8 mouse cellular contexts compared by ENCODE assay signal in genomic region chr19:55060964-55061363, GRCm38 (mm10).
DNase-seq lines count a peak whose midpoint lies in the region; ATAC-seq lines count a peak whose summit lies in the region.

No protein-coding gene starts in this region.

- H3K4me1 ChIP-seq in forebrain, embryonic 11.5 days (replicated peaks; ENCODE audit: control insufficient read depth, insufficient read depth, low read length): no peaks in the 10 kb centered on the region; the same call in 1 of the 2 replicates
- H3K4me1 ChIP-seq in liver, embryonic 16.5 days (ENCODE audit: control insufficient read depth, low read depth, low read length): no peaks in the 10 kb centered on the region; the same call in 1 of the 2 replicates
- peaks cover 12% of the 10 kb centered on the region for H3K4me1 ChIP-seq in neural tube, embryonic 13.5 days (replicated peaks)

- ATAC-seq in forebrain, embryonic 11.5 days (replicated peaks; ENCODE audit: low FRiP score): peak; percentile 70
- ATAC-seq in liver, embryonic 16.5 days (ENCODE audit: low read depth): peak; percentile 9; the same call in 1 of the 2 replicates
- ATAC-seq in neural tube, embryonic 13.5 days (ENCODE audit: low read depth): peak; percentile 69

- H3K4me2 ChIP-seq in forebrain, embryonic 11.5 days (ENCODE audit: low read depth, low read length, severe bottlenecking): peak overlapping the region; percentile 47; the same call in 1 of the 2 replicates
- 0 out of 2 replicates have a peak overlapping the region, but pooled peaks have one; percentile 53 for H3K4me2 ChIP-seq in liver, embryonic 16.5 days (ENCODE audit: low read depth, low read length)
- H3K4me2 ChIP-seq in neural tube, embryonic 13.5 days: peak overlapping the region; percentile 59

- no peak overlapping the region for H3K27ac ChIP-seq in forebrain, embryonic 11.5 days (ENCODE audit: low read depth, low read length)
- H3K27ac ChIP-seq in liver, embryonic 16.5 days (ENCODE audit: low read length): no peak overlapping the region
- no peak overlapping the region for H3K27ac ChIP-seq in neural tube, embryonic 13.5 days (replicated peaks)

- H3K9ac ChIP-seq in forebrain, embryonic 11.5 days (ENCODE audit: low read length): no peak overlapping the region
- no peak overlapping the region for H3K9ac ChIP-seq in liver, embryonic 16.5 days (ENCODE audit: low read depth, low read length)
- H3K9ac ChIP-seq in neural tube, embryonic 13.5 days: peak overlapping the region; percentile 41

- intact Hi-C loops in heart, postnatal 36 days (cut with DNase I): loop anchor here (2.0 kb wide), 1 partner anchor 1014 kb away; no protein-coding TSS in a partner anchor

- H3K27me3 ChIP-seq in forebrain, embryonic 11.5 days (ENCODE audit: control insufficient read depth, insufficient read depth, low read length): no peaks in the 10 kb centered on the region
- H3K27me3 ChIP-seq in liver, embryonic 16.5 days (ENCODE audit: control insufficient read depth, insufficient read depth, low read depth, low read length): no peaks in the 10 kb centered on the region
- no peaks in the 10 kb centered on the region for H3K27me3 ChIP-seq in neural tube, embryonic 13.5 days

- peak overlapping the region; percentile 14; the same call in 1 of the 2 replicates for H3K4me3 ChIP-seq in forebrain, embryonic 11.5 days (ENCODE audit: low read depth, low read length)
- H3K4me3 ChIP-seq in liver, embryonic 16.5 days (ENCODE audit: low read depth, low read length): no peak overlapping the region
- peak overlapping the region; percentile 25 for H3K4me3 ChIP-seq in neural tube, embryonic 13.5 days

- H3K9me3 ChIP-seq in forebrain, embryonic 11.5 days (ENCODE audit: control insufficient read depth, low read length): no peaks in the 10 kb centered on the region; the same call in 1 of the 2 replicates
- no peaks in the 10 kb centered on the region for H3K9me3 ChIP-seq in liver, embryonic 16.5 days (replicated peaks; ENCODE audit: control insufficient read depth, low read length)
- no peaks in the 10 kb centered on the region for H3K9me3 ChIP-seq in neural tube, embryonic 13.5 days

- DNase-seq in MEL-GATA-1-ER (ENCODE audit: extremely low read depth, low read depth): peak; percentile 62
- DNase-seq in c-Kit-positive CD71-positive TER-119-positive erythroid progenitor cells, embryonic 14.5 days (ENCODE audit: low spot score): peak; percentile 53
- peak; percentile 88 for DNase-seq in forebrain, embryonic 11.5 days (ENCODE audit: low spot score)
- DNase-seq in heart, postnatal 36 days: peak; percentile 62 to 68
- DNase-seq in large intestine, adult 2 months (ENCODE audit: low read depth, low spot score): peak; percentile 35
- DNase-seq in thymus, postnatal 25 days: peak; percentile 45

- no peaks in the 10 kb centered on the region for H3K36me3 ChIP-seq in forebrain, embryonic 11.5 days (ENCODE audit: control insufficient read depth, insufficient read depth, low read length)
- H3K36me3 ChIP-seq in liver, embryonic 16.5 days (ENCODE audit: control insufficient read depth, insufficient read depth): no peaks in the 10 kb centered on the region
- peaks cover 2% of the 10 kb centered on the region; the same call in 1 of the 2 replicates for H3K36me3 ChIP-seq in neural tube, embryonic 13.5 days

- 5% methylated on average over 7 of the region's 7 CpGs for WGBS in forebrain, embryonic 11.5 days
- 6% methylated on average over 7 of the region's 7 CpGs for WGBS in large intestine, adult 2 months
- WGBS in liver, embryonic 16.5 days (ENCODE audit: insufficient replicate concordance): 2% methylated on average over 7 of the region's 7 CpGs
- WGBS in neural tube, embryonic 13.5 days: 3% methylated on average over 7 of the region's 7 CpGs

Comparison
In these comparisons a context has a peak if more than half of its experiments do, and no peak if none do; other contexts are left out.
1. DNase-seq: peak in every context shown above with its lines; median percentile 88 in forebrain, embryonic 11.5 days; 65 in heart, postnatal 36 days; 62 in MEL-GATA-1-ER; 53 in c-Kit-positive CD71-positive TER-119-positive erythroid progenitor cells, embryonic 14.5 days; 45 in thymus, postnatal 25 days; 35 in large intestine, adult 2 months.
2. ATAC-seq: peak in every context shown above with its lines; median percentile 70 in forebrain, embryonic 11.5 days; 69 in neural tube, embryonic 13.5 days; 9 in liver, embryonic 16.5 days.